Mouse (Mus musculus) small intestine, adult 2 months (tissue): Measurements from ENCODE around the gene Cage1. TPM values are rescaled to one million over a fixed set of nuclear protein-coding genes. Genes with fewer than 3 reads are reported as not detected.
A peak's percentile ranks its signal among the peaks of the same experiment; 100 is the strongest.

Experiments used
- H3K27ac ChIP-seq: fragments of 200-500 bp; 2 replicates; pipeline ENCODE4 v1.5.1; 2012; ENCODE audit warnings: low read depth, low read length, control low read depth, inconsistent platforms; ENCODE audit not compliant: insufficient read depth
- H3K27me3 ChIP-seq: fragments of 200-500 bp; 2 replicates; pipeline ENCODE4 v1.6.1; 2012; ENCODE audit warnings: mild to moderate bottlenecking, moderate library complexity, low read length, inconsistent platforms; ENCODE audit not compliant: control insufficient read depth, insufficient read depth
- H3K36me3 ChIP-seq: fragments of 200-500 bp; 2 replicates; pipeline ENCODE4 v1.6.1; 2012; ENCODE audit warnings: mild to moderate bottlenecking, low read length, control low read depth, inconsistent platforms; ENCODE audit not compliant: control insufficient read depth, insufficient read depth
- H3K4me1 ChIP-seq: fragments of 200-500 bp; 2 replicates; pipeline ENCODE4 v1.6.1; 2012; ENCODE audit warnings: low read length, inconsistent platforms, mixed read lengths; ENCODE audit not compliant: control insufficient read depth, insufficient read depth, insufficient read length
- H3K4me3 ChIP-seq: fragments of 200-500 bp; 2 replicates; pipeline ENCODE4 v1.5.1; 2012; ENCODE audit warnings: low read depth, mild to moderate bottlenecking, control low read depth, inconsistent platforms, low read length, moderate library complexity
- CTCF ChIP-seq: fragments of 200-500 bp; IDR thresholded peaks from 2 replicates; pipeline ENCODE4 v1.5.1; 2012; ENCODE audit warnings: low read depth, mild to moderate bottlenecking, control low read depth, inconsistent platforms, low read length, moderate library complexity, mixed read lengths; ENCODE audit not compliant: insufficient replicate concordance, insufficient read length; ENCODE audit errors: extremely low read depth
- POLR2A ChIP-seq: fragments of 200-500 bp; IDR thresholded peaks from 2 replicates; pipeline ENCODE4 v1.6.1; 2012; ENCODE audit warnings: low read depth, mild to moderate bottlenecking, control low read depth, inconsistent platforms, low read length, moderate library complexity
- WGBS: fragments of 180-500 bp; shearing (Covaris S2); methylation state at CpG from one replicate; pipeline ENCODE4 v1.1.7; 2018; 5-methylcytosine and 5-hydroxymethylcytosine counted together
- polyA plus RNA-seq: library from polyadenylated mRNA; depleted of rRNA; stranded (reverse); fragments of >200 nt; gene quantifications from 2 replicates; pipeline ENCODE4 v1.2.3, GENCODE M21; 2012; rRNA removed

The Cage1 gene
- polyA plus RNA-seq, result 0.04 TPM in 1 of 2 replicates, not detected in the other

- no peaks in the 10 kb centered on the region for H3K27me3 ChIP-seq
- TF ChIP-seq POLR2A (peak; percentile 56), CTCF (no peak)
- 0% methylated on average over 47 of the region's 47 CpGs for WGBS
- peaks cover 2% of the 10 kb centered on the region; the same call in 1 of the 2 replicates for H3K4me1 ChIP-seq
- H3K4me3 ChIP-seq, result peak within 1 kb of the TSS; percentile 74
- peaks cover 13% of the 10 kb centered on the region for H3K36me3 ChIP-seq
- H3K27ac ChIP-seq, result peak within 1 kb of the TSS; percentile 45
These were observed at the start of gene Cage1 for GRCm38 (mm10) chr13:38037044-38037687. TSS of gene Cage1 (minus strand) at chr13:38037069.

DNA sequence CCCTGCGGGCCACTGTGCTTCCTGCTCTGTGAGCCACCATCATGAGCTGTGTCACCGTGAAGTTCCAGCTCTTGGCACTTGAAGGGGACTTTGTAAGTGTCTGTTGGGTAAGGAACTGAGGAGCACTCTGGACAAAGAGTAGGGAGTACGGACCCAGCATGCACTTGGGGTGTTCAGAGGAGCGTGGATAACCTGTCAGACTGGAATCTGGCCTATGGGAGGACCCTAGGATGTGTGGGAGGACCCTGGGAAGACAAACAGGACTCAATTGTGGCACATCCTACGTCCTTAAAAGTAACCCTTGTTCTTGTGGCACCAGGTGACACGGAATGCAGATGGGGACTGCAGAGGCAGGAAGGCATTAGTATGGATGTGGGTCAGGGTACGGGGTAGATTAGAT lies 44.3 kb upstream of the Cage1 start:
- no peaks in the 10 kb centered on the region for H3K36me3 ChIP-seq
- no peak overlapping the region for H3K4me3 ChIP-seq
- WGBS, result 59% methylated on average over 7 of the region's 7 CpGs
- H3K27ac ChIP-seq, result no peak overlapping the region
- peaks cover 8% of the 10 kb centered on the region for H3K4me1 ChIP-seq
- TF ChIP-seq CTCF (no peak), POLR2A (no peak)
- no peaks in the 10 kb centered on the region for H3K27me3 ChIP-seq

- H3K4me3 ChIP-seq, result no peak overlapping the region
- H3K36me3 ChIP-seq, result no peaks in the 10 kb centered on the region
- H3K27me3 ChIP-seq, result no peaks in the 10 kb centered on the region
- TF ChIP-seq CTCF, result no peak
- no peak for TF ChIP-seq POLR2A
- WGBS, result 66% methylated on average over 14 of the region's 14 CpGs
- H3K4me1 ChIP-seq, result peaks cover 8% of the 10 kb centered on the region
- no peak overlapping the region for H3K27ac ChIP-seq
These were observed 43.9 kb upstream of the Cage1 start for GRCm38 (mm10) chr13:38080725-38081124.

DNA sequence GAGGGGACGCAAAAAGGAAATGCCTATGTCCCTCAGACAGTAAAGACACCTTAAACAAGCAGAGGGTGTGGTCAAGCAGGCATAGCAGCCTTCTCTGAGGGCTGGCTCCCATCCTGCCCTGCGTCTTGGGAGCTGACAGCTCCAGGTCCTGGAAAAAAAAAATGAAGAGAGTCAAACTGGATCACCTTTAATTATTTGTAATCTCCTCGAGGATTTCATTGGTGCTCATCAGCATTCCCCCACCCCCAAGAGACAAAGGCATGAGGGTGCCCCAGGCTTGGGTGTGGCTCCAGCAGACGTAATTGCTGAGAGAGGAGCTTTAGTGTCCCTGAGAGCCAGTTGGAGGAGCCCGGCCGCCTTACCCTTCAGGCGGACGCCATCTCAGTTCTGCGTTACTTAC lies 43.1 kb upstream of the Cage1 start:
- 21% methylated on average over 9 of the region's 9 CpGs for WGBS
- no peaks in the 10 kb centered on the region for H3K36me3 ChIP-seq
- H3K4me3 ChIP-seq, result no peak overlapping the region
- no peak overlapping the region for H3K27ac ChIP-seq
- TF ChIP-seq CTCF (no peak), POLR2A (no peak)
- peaks cover 8% of the 10 kb centered on the region for H3K4me1 ChIP-seq
- H3K27me3 ChIP-seq, result no peaks in the 10 kb centered on the region

DNA sequence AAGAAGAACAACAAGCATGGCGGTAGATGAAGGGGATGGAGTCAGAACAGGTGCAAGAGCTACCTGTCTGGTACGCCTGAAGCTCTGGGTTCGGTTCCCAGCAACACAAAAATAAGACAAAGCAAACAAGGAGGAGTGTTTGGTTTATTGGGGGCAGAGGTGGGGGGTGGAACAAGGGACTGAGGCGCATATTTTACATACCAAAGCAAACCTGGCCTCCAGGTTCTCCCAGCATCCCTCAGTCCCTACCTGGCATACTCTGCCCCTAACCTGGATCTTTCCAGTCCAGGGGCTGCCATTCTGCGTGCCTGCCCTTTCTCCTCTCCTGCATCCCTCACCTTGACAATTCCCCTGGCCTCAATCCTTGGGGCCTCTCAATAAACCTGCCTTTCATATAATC lies 42.5 kb upstream of the Cage1 start:
- peaks cover 8% of the 10 kb centered on the region for H3K4me1 ChIP-seq
- TF ChIP-seq CTCF (no peak), POLR2A (no peak)
- 75% methylated on average over 5 of the region's 5 CpGs for WGBS
- H3K36me3 ChIP-seq, result no peaks in the 10 kb centered on the region
- H3K4me3 ChIP-seq, result no peak overlapping the region
- no peak overlapping the region for H3K27ac ChIP-seq
- no peaks in the 10 kb centered on the region for H3K27me3 ChIP-seq

- no peak overlapping the region for H3K4me3 ChIP-seq
- WGBS, result 58% methylated on average over 6 of the region's 6 CpGs
- no peaks in the 10 kb centered on the region for H3K36me3 ChIP-seq
- H3K27ac ChIP-seq, result no peak overlapping the region
- peaks cover 8% of the 10 kb centered on the region for H3K4me1 ChIP-seq
- no peaks in the 10 kb centered on the region for H3K27me3 ChIP-seq
- TF ChIP-seq CTCF (no peak), POLR2A (no peak)
These were observed 42.0 kb upstream of the Cage1 start for GRCm38 (mm10) chr13:38078836-38079235.

- H3K4me1 ChIP-seq, result peaks cover 8% of the 10 kb centered on the region
- no peak overlapping the region for H3K4me3 ChIP-seq
- TF ChIP-seq CTCF, result no peak
- no peak for TF ChIP-seq POLR2A
- no peaks in the 10 kb centered on the region for H3K36me3 ChIP-seq
- no peak overlapping the region for H3K27ac ChIP-seq
- 22% methylated on average over 11 of the region's 11 CpGs for WGBS
- H3K27me3 ChIP-seq, result no peaks in the 10 kb centered on the region
These were observed 40.2 kb upstream of the Cage1 start for GRCm38 (mm10) chr13:38077113-38077512.

- H3K4me3 ChIP-seq, result no peak overlapping the region
- H3K27me3 ChIP-seq, result no peaks in the 10 kb centered on the region
- peaks cover 4% of the 10 kb centered on the region for H3K4me1 ChIP-seq
- H3K36me3 ChIP-seq, result no peaks in the 10 kb centered on the region
- WGBS, result 44% methylated on average over 5 of the region's 5 CpGs
- H3K27ac ChIP-seq, result no peak overlapping the region
- TF ChIP-seq POLR2A (no peak), CTCF (no peak)
These were observed 37.5 kb upstream of the Cage1 start for GRCm38 (mm10) chr13:38074404-38074803.
